Mouse (Mus musculus): Measurements from ENCODE around the gene Rrp8.

Rrp8 gene

DNA sequence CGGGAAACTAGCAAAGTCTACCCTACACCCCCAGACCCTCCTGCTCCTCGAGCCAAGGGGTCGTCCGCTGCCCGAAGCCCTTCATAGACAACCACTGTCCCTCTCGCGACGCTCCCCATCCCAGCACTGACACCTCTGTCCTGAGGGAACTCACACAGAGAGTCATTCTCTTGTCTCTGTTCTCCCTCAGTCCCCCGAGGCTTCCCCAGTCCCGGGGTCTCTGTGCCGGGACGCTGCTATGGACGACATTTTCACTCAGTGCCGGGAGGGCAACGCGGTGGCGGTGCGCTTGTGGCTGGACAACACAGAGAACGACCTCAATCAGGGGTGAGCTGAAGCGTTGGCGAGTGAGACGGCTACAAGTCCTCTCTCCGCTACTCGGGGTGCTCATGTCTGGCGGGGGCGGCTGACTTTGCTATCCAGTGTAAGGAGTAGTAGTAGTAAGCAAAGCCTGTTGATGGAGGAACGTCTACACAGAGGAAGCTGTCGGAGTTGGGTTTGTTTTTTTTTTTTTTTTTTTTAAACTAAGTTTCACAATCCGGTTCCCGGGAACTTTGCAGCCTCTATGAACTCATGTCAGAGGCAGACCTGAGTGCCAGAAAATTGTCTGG, at the start of gene Rrp8:
Gene Rrp8, minus strand, starts transcription at position 475 of the 611 bp plus-strand sequence.
- no peak for DNase-seq (ENCODE audit: extremely low read depth, low read depth)

DNA sequence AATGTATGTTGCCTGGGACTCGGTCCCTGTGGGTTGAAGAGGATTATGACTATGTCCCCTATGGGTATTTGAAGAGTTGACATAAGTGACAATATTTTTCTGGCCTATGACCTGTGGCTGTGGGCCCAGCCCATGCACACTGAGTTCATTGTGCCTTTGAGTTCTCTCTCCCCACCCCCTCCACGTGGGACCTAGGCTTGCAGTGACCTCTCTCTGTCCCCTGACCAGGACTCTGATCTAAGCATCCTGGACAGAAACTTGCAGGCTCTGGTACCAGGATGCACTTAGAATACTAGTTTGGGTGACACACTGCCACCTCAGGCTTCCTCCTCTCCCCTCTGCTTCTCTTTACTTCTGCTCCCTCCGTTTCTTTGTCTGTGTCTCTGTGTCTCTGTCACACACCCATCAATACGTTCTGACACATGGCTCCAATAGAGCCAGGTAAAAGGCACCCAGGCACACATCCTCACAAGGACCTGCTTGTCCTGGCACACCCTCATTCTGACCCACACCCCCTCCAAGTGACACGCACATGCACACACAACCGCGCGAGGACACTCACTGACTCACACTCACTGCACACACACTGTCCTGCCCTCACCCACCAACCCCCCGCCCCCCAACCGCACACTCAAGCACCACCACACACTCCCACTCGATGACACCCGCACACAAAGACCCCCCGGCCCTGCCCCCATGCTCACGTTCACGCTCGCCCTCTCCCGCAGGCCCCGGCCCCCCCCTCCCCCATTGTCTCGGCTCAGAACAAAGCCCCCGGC, 49.5 kb upstream of the Rrp8 start:
- DNase-seq (ENCODE audit: extremely low read depth, low read depth): no peak

GRCm38 (mm10) chr7:105784556-105784955, 47.4 kb upstream of the Rrp8 start:
- no peak for DNase-seq (ENCODE audit: extremely low read depth, low read depth)

DNA sequence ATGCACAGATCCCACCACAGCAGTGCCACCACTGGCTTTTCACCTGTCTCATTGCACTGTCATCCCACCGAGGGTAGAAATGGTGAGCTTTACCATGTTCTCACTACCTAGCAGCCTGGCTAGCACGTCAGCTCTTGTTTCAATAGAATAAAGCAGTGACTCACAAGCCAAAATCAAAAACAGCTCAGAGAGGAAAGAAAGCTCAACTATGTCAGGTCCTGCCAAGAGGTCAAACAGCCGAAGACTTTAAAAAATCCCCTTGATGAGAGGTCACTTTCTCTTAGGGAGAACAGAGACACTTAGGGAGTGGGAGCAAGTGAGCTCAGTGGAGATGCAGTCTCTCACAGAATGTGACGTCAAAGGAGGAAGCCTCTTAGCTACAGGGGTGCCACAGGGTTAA, 46.7 kb upstream of the Rrp8 start:
- no peak for DNase-seq (ENCODE audit: extremely low read depth, low read depth)

GRCm38 (mm10) chr7:105778553-105779265, 41.5 kb upstream of the Rrp8 start:
- DNase-seq (ENCODE audit: extremely low read depth, low read depth): no peak

- no peak for DNase-seq (ENCODE audit: extremely low read depth, low read depth)
Observed at GRCm38 (mm10) chr7:105777797-105778552, 40.8 kb upstream of the Rrp8 start.

DNA sequence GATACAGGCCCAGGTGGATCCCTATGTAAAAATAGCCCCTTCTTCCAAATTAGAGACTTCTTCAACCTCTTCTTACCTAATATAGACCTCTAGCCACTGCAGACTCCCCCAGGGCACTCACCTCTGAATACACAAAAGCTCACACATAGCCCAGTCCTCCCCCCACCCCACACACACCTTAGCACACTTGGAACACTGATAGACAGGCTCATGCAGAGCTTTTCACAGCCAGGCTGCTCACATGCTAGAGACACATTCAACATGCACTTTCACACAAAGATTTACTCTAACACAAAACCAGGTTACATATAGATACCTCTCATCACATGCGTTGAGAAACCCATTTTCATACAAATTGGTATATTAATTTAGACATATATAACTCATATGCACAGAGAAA, 40.1 kb upstream of the Rrp8 start:
- DNase-seq (ENCODE audit: extremely low read depth, low read depth): no peak

DNA sequence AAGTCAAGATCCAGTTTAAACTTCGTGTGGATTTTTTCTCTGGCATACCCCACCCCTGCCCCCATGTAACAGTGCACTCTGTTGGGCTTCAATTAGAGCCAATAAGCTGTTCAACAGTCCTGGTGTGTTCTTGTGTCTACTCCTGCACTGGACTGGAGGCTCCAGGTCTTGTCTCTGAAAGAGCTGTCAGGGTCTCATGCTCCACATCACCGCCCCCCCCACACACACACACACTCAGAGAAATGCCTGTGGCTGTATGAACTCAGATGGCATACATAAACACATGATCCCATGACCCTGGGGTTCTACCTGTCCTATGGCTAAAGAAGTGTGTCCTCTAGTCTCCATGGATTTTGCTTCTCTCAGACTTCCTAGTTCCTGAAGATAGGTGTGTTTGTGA, 38.8 kb upstream of the Rrp8 start:
- no peak for DNase-seq (ENCODE audit: extremely low read depth, low read depth)

DNA sequence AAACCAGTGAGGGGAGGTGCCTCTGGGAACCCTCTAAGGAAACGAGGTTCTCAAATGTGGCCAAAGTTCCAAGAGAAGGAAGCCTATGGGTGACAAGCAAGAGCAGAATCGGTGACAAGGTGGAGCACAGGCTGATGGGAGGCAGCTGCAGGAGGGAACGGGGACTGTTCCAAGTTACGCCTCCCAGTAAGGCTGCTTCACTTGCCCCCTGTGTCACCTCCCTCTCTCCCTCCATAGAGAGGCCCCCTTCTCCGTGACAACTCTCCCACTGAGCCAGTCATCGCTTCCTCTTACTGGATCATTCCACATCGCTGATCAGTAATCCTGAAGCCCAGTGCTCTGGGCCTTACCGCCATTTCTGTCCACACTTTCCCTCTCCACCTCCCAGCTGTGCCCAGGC, 37.5 kb upstream of the Rrp8 start:
- no peak for DNase-seq (ENCODE audit: extremely low read depth, low read depth)

DNA sequence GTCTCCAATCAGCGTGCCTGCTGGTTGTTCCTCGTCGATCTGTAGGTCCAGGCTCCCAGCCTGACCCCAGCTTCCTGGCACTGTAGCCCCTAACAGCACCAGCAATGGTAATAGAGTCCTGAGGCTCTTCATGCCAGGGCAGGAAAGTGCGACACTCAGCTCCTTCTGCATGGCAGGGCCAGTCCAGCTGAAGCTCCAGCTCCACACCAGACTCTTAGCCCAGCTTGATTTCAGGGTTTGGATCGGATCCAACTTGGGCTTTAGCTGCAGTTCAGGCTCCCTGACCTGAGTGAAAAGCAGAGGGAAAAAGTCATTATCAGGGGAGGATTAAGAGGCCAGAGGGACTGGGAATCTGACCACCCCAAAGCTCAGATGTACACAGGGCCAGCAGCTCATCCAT, 35.9 kb upstream of the Rrp8 start:
- DNase-seq (ENCODE audit: extremely low read depth, low read depth): no peak

- DNase-seq (ENCODE audit: extremely low read depth, low read depth): no peak
Observed at GRCm38 (mm10) chr7:105772331-105772730, 35.1 kb upstream of the Rrp8 start.

- no peak for DNase-seq (ENCODE audit: extremely low read depth, low read depth)
Observed at GRCm38 (mm10) chr7:105769959-105770358, 32.8 kb upstream of the Rrp8 start.

GRCm38 (mm10) chr7:105767729-105768165, 30.6 kb upstream of the Rrp8 start:
- DNase-seq (ENCODE audit: extremely low read depth, low read depth): no peak

DNA sequence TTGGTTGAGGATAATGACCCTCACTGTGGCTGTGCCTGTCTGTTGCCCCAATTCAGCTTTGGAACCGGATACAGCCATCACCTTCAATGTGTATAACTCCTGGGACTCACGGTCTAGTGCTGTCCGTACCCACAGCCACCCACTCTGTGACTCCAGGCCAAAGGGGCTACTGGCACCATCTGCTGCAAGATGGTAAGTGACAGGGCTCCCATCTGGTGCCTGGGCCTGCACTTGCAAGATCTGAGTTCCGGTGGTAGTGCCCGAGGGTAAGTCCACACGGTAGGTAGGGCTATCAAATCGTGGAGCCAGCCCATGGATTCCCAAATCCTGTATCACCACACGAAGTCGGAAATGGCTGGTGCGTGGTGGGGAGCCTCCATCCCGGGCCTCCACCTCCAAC, 27.1 kb upstream of the Rrp8 start:
- no peak for DNase-seq (ENCODE audit: extremely low read depth, low read depth)

DNA sequence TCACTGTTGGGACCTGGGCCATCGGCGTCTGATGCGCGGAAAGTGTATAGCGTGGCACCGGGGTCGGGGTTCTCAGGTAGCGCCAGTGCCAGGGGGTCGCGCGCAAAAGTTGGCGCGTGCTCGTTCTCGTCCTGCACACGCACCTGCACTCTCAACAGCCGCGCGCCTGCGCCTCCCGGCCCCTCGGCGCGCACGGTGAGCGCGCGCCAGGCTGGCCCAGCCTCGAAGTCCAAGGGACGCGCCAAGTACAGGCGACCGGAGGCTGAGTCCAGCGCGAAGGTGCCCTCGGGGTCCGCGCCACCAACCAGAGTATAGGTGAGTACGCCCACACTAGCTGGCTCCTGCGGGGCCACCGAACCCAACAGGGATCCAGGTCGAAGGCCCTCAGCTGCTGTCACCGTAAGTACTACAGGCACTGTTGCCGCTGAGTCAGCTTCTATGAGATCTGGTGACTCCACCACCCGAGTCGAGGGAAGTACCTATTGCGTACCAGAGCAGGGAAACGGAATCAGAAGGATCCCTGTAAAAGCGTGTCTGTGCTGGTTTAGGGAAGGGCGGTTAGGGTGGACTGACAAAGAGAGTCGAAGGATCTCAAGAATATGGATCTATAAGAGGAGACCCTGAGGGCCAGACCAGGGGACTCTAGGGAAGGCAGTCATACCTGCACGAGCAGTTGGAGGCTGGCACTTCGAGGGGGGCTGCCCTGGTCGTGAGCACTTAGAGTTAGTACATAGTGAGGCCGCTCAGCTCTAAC, 25.5 kb upstream of the Rrp8 start:
- DNase-seq (ENCODE audit: extremely low read depth, low read depth): no peak

GRCm38 (mm10) chr7:105761813-105762484, 24.8 kb upstream of the Rrp8 start:
- no peak for DNase-seq (ENCODE audit: extremely low read depth, low read depth)

GRCm38 (mm10) chr7:105753281-105753680, 16.1 kb upstream of the Rrp8 start:
- no peak for DNase-seq (ENCODE audit: extremely low read depth, low read depth)

DNA sequence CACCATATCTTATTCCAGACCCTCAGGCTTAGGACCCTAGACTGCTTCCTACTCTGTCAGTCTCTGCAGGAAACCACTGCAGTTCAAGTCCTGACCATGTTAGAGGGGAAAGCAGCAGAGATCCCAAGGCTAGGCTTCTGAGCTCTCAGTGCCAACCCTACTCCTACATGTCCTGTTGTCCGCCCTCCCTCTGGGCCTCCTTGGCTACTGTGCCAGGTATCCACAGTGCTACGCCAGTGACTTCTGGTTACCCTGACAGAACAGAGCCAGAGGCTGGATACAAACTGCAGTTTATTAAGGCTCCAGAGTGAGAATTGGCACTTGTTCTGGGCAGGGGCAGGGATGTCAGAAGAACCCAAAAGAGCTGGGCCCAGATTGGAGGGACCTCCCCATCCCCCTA, 15.5 kb upstream of the Rrp8 start:
- DNase-seq (ENCODE audit: extremely low read depth, low read depth): no peak

DNA sequence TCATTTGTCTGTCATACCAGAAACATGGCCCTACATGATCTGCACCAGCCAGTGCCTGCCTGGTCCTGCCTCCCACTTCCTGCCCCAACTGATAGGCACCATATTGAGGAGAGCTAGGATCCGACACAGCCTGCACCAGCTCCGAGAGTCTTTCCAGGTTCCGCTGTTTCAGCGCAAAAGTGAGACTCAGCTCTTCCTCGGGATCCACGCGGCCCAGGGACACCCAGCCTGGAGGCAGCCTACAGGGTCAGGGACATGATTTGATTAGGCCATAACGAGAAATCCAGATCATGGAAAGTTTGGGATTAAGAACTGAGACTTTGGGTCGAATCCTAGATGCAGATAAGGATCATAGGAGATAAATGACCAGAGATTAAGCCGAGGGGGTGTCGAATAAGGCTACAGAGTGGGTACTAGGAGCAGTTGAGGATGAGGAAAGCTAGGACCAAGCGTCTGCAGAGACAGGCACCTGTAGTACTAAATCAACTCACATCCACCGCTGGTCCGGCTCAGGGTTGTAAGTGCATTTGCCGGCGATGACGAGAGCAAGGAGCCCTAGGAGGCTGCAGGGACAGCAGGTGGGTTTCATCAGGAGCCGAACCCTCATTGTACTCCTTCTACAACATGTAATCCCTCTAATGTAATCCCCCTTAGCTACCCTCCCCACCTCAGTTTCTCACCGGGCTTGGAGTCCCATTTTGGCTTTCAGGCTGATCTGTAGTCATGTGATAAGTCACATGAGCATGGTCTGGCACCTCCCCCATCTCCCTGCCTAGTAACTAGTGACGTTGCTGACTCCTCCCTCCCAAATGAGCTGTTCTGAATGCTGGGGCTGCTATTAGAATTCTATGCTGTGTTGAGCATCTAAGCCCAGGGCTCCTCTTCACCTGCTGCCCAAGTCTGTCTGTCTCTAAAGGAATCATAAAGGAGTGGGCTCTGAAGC, 14.6 kb upstream of the Rrp8 start, which contains the start of gene Tpp1:
Gene Tpp1, minus strand, starts transcription at position 745 of the 943 bp plus-strand sequence.
- DNase-seq (ENCODE audit: extremely low read depth, low read depth): peak; percentile 85
